Mouse (Mus musculus) thymus, postnatal 14 days (tissue): Measurements from ENCODE around the gene Topors.

Experiments
- DNase-seq: peaks from one replicate; pipeline ENCODE4 v3.0.0; 2021

The Topors gene

GRCm38 (mm10) chr4:40244035-40244434, 25.6 kb downstream of the Topors start:
- no peak for DNase-seq

- no peak for DNase-seq
These were observed 26.6 kb downstream of the Topors start for GRCm38 (mm10) chr4:40243006-40243405.

- DNase-seq = no peak
These were observed 27.7 kb downstream of the Topors start for GRCm38 (mm10) chr4:40241928-40242327.

GRCm38 (mm10) chr4:40240272-40240744, 29.3 kb downstream of the Topors start:
- DNase-seq = no peak

GRCm38 (mm10) chr4:40239409-40240271, 30.0 kb downstream of the Topors start, which contains the start of gene Ddx58:
TSS of gene Ddx58 (minus strand) at chr4:40239828.
- DNase-seq = peak; percentile 41

GRCm38 (mm10) chr4:40238483-40239408, 30.9 kb downstream of the Topors start:
- DNase-seq = peak; percentile 72

GRCm38 (mm10) chr4:40236829-40237228, 32.8 kb downstream of the Topors start:
- peak; percentile 29 for DNase-seq

GRCm38 (mm10) chr4:40234256-40234655, 35.4 kb downstream of the Topors start:
- no peak for DNase-seq

- no peak for DNase-seq
These were observed 36.5 kb downstream of the Topors start for GRCm38 (mm10) chr4:40233062-40233664.

GRCm38 (mm10) chr4:40229723-40230122, 39.9 kb downstream of the Topors start:
- no peak for DNase-seq

- DNase-seq = no peak
These were observed 41.8 kb downstream of the Topors start for GRCm38 (mm10) chr4:40227886-40228285.

GRCm38 (mm10) chr4:40227131-40227530, 42.5 kb downstream of the Topors start:
- DNase-seq = no peak

GRCm38 (mm10) chr4:40226095-40226494, 43.6 kb downstream of the Topors start:
- DNase-seq = no peak

GRCm38 (mm10) chr4:40221876-40222585, 47.6 kb downstream of the Topors start:
- DNase-seq = no peak

GRCm38 (mm10) chr4:40221004-40221760, 48.5 kb downstream of the Topors start:
- no peak for DNase-seq

GRCm38 (mm10) chr4:40220437-40220836, 49.2 kb downstream of the Topors start:
- DNase-seq = no peak

- DNase-seq = peak; percentile 69
These were observed 51.3 kb downstream of the Topors start for GRCm38 (mm10) chr4:40218382-40218781.

- DNase-seq = peak; percentile 27
These were observed 51.7 kb downstream of the Topors start for GRCm38 (mm10) chr4:40217910-40218309.

GRCm38 (mm10) chr4:40212177-40212576, 57.5 kb downstream of the Topors start:
- no peak for DNase-seq
